Mouse (Mus musculus) brain, embryonic 18.5 days (tissue): Measurements from ENCODE around the gene Csmd2.

ENCODE experiments used
- DNase-seq: peaks from one replicate; pipeline ENCODE4 v3.0.0-alpha.2; 2012; ENCODE audit warnings: low read depth, low spot score

Csmd2 gene

GRCm38 (mm10) chr4:128411941-128412630, 424.4 kb downstream of the Csmd2 start:
- no peak for DNase-seq

- DNase-seq: no peak
Measured at GRCm38 (mm10) chr4:128414741-128415140, 427.1 kb downstream of the Csmd2 start.

DNA sequence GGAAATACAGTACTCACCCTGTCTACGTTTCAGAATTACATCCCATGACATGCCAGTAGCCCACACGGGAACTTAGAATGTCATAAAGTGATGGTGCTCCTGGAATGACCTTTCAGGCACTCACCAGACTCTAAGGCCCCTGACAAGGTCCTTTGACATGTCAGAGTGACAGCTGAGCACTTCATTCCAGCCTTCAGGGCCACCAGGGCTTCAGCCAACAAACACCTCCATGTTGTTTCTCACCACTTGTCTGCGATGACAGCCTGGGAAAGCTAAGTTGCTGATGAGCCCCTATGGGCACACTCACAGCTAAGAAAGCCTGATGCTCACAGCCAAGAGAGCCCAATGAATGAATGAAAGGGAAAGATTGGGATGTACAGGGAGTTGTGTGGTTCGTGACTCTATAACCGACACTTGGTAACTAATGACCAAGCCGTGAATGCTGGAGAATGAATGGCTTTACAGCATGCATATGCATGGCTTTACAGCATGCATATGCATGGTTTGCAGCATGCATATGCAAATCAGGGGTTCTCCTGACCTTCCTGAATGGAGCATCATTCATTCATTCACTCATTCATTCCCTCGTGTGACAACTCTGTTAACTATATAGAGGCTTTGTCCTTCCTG, 432.4 kb downstream of the Csmd2 start:
- no peak for DNase-seq

GRCm38 (mm10) chr4:128422486-128422885, 434.8 kb downstream of the Csmd2 start:
- no peak for DNase-seq

- no peak for DNase-seq
Measured at GRCm38 (mm10) chr4:128425339-128425738, 437.7 kb downstream of the Csmd2 start.

GRCm38 (mm10) chr4:128427261-128428030, 439.8 kb downstream of the Csmd2 start:
- DNase-seq: no peak

GRCm38 (mm10) chr4:128428303-128429107, 440.8 kb downstream of the Csmd2 start:
- no peak for DNase-seq

DNA sequence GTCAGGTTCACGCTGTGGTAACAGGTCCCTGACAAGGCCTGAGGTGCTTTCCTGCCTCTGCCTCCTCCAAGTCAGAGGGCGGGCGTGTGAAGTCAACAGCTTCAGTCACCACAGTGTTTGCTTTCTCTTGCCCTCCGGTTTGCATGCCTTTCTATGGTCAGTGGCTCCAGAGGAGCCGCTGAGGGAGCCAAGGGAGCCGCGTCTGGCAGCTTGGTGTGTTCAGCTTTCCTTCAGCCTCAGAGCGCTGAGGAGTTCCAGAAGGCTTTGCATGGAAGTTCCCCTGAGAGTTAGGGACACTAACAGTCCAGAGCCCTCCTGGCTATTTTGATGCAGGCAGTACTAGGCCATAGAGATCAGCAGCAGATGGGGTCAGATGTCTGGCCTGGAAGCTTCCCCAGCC, 441.9 kb downstream of the Csmd2 start:
- DNase-seq: no peak

- no peak for DNase-seq
Measured at GRCm38 (mm10) chr4:128440550-128440949, 452.9 kb downstream of the Csmd2 start.

DNA sequence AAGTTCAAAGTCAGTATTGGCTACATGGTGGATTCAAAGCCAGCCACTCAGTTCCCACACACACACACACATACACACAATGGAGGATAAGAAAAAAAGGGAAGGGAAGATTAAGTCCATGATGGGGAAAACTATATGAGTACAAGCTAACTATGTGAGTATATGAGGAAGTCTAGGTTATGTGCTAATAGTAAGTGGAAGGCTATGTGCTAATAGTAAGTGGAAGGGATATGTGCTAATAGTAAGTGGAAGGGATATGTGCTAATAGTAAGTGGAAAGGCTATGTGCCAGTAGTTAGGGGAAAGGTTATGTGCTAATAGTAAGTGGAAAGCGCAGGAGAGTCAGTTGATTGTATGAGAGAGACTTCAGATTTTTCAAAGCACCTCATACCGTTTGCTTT, 453.6 kb downstream of the Csmd2 start:
- no peak for DNase-seq

GRCm38 (mm10) chr4:128442791-128443190, 455.1 kb downstream of the Csmd2 start:
- DNase-seq: no peak

- DNase-seq: no peak
Measured at GRCm38 (mm10) chr4:128445514-128446260, 458.0 kb downstream of the Csmd2 start.

DNA sequence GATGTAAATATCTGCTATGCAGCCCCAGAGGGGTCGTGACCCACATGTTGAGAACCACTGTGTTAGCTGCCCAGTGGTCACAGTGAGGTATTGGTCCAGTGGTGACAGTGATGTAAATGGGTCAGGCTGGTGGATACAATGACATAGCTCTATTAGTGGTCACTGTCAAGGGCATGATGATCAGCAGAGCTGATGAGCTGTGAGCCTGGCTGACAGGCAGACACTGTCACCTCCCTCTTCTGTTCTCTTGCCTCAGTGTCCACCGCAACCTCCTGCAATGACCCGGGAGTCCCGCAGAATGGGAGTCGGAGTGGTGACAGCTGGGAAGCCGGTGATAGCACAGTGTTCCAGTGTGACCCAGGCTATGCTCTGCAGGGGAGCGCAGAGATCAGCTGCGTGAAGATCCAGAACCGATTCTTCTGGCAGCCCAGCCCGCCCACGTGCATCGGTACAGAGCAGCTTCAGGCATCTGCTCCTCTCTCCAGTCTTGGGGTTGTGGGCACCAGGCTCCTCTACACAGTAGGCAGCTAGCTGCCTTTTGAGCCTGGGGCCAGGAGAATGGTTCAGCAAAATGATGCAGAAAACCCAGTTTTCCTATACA, 461.3 kb downstream of the Csmd2 start:
- DNase-seq: no peak

DNA sequence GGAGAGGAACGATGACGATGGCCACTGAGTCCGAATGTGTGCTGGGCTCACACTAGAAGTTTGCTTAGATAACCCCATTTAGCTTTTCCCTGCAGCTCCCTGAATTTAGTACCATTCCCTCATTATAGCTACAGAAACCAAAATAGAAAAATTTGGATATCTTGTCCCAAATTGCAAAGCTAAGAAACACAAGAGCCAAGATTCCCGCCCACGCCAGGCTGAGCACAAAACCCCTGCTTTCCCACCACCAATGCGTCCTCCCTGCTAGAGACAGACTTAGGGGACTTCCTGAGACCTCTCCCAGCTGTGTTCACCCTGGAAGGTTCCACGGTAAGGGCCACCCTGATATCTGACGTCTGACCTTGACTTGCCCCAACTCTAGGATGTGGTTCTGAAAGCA, 462.5 kb downstream of the Csmd2 start:
- DNase-seq: no peak

DNA sequence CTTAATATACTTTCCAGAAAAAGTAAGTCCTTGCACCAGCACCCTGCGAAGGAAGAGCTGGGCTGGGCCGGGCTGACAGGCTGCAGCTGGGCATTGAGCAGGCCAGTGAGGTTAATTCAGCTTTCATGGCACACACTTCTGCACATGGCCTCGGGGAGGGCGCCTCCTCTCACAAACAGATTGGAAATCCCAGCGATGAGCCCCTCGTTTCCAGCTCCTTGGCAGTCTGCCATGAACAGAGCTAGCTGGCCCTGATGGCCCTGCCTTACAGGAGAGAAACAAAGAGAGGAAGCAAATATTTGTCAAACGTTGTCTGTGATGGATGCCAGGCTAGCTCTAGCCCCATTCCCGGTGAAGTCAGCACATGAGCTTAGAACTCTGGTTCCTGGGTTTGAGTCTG, 463.3 kb downstream of the Csmd2 start:
- peak; percentile 64 for DNase-seq

DNA sequence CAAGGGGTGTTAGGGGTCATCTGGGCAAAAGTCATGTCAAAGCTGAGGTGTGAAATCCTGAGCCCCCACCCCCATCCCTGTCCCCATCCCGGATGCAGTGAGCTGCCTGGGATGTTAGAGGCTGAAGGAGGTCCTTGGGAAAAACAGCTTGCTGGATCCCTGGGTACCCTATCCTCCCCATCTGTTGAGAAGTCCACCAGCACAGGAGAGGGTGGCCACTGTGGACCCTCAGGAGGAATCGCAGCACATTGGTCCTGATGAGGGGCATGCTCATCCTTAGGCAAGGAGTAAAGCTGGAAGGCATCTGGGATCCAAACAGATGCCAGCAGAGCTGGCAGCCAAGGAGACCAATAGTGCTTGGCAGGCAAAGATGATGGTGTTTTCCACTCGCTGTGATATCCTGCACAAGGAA, 463.7 kb downstream of the Csmd2 start:
- DNase-seq: no peak

DNA sequence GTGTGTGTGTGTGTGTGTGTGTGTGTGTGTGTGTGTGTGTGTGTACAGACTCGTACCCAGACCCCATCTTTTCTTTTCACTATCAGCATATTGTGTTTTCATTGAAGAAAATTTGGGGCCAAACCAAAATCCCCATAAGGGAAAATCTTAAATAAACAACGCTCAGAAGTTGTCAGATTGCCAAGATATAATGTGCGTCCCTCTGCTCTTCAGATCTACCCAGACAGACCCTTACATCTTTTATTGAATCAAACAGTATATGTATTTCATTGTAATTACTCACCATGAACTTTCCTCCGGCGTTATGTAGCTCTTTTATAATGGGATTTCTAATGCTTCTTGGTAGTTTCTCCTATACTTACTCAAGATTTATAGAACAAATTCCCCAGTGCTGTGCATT, 479.1 kb downstream of the Csmd2 start:
- DNase-seq: no peak

- DNase-seq: no peak
Measured at GRCm38 (mm10) chr4:128468040-128468439, 480.4 kb downstream of the Csmd2 start.

- no peak for DNase-seq
Measured at GRCm38 (mm10) chr4:128476249-128476648, 488.6 kb downstream of the Csmd2 start.

GRCm38 (mm10) chr4:128483891-128484290, 496.2 kb downstream of the Csmd2 start:
- DNase-seq: no peak

GRCm38 (mm10) chr4:128484679-128485078, 497.0 kb downstream of the Csmd2 start:
- DNase-seq: no peak
